Mouse (Mus musculus): ENCODE measurements at regions not wholly inside any gene's neighbourhood (a gene's known extent, or its start where the extent isn't known, plus 50 kb on each side); places are given as distances from the start of the nearest gene placed in this dataset.

DNA sequence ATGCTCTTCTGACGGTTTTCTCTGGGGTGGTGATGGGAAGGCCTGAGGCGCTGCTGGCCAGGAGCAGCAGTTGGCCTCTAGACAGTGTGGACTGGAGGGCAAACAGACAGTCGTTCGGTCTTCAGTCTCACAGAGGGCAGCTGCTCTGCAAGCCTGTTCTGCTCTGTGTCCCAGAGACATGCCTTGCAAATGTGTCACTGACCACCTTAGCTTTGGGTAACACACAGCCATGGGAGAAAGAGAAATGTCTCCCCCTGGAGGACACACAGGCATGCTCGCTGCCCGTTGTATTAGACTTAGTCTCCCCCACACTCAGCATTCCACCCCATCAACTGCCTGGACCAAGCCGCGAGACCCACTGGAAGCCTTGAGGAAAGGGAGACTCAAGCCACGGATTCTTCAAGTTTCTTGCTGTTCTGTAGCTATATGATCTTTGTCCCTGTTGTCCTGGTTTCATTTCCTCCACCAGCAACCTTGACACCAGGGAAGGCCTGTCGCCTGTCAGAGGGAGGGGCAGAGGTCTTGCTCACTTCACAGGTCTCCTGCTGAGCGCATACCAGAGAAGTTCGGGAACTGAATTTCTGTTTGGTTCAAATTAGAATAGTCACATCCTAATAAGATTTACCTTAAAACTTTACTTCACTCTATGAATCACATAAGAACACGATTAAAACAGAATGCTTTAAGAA, 310.8 kb downstream of the Setd4 start:
- Histone ChIP-seq H3K4me3 (no peak overlapping the region), H3K27ac (no peak overlapping the region)
- DNase-seq (ENCODE audit: low spot score in 2 of 2) = peak; percentile 42 to 79
- peak; percentile 91 for TF ChIP-seq CTCF (conservative IDR thresholded peaks at IDR 0.05)

DNA sequence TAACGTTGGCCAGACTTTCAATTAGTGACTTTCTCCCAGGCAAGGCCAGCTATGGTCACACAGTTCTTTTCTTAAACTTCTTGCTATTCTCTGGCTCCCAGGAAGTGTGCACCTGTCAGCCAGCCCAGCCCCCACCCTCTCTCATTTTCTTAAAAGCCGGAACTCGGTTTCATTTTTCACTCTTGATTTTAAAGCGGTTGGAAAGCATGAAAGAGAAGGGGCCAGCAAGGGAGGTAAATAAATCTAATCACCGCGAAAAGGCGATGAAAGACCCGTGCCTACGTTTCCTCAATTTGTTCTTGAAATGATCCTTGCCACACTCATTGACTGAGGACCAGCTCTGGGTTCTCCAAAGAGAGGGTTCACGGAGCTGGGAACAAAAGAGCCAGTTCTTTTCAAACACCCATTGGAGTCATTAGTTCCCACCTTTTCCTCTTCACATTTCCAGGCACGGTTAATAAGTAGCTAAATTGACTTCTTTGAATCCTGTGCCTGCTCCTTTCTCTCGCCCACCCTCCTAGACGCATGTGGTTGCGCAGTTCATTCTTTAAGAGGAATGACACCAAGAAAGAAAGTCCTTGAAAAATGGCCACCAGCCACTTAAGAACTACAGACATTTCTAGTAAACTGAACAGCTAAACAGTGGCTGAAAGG, 311.6 kb downstream of the Setd4 start:
- no peak for TF ChIP-seq CTCF (conservative IDR thresholded peaks at IDR 0.05)
- no peak for DNase-seq (ENCODE audit: low spot score in 2 of 2)
- Histone ChIP-seq H3K27ac (no peak overlapping the region), H3K4me3 (no peak overlapping the region)

DNA sequence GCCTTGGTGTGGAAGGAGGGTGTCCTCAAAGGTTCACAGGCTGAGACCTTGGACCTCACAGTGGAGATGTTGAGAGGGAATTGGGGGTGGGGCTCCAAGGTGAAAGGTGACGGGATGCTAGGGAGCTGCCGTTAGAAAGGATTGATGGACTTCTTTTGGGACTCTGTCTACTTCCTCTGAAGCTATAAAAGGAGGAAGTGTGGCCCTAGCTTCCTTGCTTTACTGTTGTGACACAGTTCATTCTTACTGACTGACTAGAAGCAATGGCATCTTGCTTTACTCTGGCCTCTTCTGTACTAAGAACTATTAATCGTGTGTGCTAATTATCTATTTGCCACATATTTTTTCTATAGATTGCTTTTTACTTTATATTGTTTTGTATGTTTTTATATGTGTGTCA, 315.8 kb downstream of the Setd4 start:
- no peak for TF ChIP-seq CTCF (conservative IDR thresholded peaks at IDR 0.05)
- no peak for DNase-seq (ENCODE audit: low spot score in 2 of 2)

DNA sequence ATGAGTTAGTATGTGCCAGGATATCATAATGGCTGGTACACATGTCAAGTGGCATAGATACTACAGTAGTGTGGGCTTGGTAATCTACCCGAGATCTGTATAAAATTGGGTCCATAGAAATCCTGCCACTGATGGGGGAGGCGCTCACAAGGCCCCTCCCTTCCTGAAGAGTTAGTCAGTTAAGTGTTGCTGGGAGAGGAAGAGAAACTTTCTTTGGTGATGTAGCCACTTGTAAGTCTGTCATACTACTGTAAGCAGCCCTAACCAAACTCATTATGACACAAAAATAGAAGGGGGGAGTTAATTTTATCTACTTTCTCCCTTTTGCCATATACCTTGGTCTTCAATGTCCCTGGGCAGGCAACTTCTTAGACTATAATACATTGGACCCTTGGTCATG, 316.3 kb downstream of the Setd4 start:
- Histone ChIP-seq H3K27ac (no peak overlapping the region), H3K4me3 (no peak overlapping the region)
- DNase-seq (ENCODE audit: low spot score in 2 of 2) = no peak
- TF ChIP-seq CTCF (conservative IDR thresholded peaks at IDR 0.05) = no peak

More for the DNA sequence above, 315.8 kb downstream of the Setd4 start:
- Histone ChIP-seq H3K27ac (no peak overlapping the region), H3K4me3 (no peak overlapping the region)

DNA sequence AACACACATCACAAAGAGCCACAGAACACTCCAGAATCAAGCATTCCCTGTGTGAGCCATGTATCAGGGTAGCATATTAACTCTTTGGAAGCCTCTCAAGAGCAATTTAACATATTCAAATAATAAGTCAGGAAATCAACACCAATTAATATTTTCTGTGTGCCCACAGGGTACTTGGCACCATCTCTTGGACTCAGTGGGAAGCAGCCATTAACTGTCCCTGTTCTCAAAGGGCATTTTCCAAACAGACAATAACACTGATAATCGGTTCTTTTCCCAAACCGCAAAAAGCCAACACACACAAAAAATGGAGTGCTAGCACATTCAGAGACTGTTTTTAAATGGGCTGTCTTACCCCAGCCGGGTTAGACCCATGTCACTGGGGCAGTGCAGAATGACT, 317.0 kb downstream of the Setd4 start:
- H3K27ac ChIP-seq = no peak overlapping the region

DNA sequence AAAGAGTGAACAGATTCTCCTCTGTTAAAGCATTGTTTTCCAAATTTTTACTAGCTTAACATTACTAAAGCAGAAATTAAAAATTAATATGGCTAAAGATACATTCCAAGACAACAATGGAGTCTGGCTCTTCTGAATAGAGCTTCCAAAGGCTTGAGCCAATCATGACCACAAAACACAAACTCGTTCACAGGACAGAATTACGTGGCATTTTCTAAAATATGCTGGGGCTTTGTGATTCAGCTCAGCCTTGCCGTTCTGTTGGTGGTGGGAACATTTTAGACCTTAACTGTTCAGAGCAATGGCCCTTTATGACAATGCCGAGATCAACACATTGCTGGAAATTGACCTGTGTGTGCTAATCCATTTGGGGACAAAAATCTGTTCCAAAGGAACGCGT, 318.7 kb downstream of the Setd4 start:
- TF ChIP-seq CTCF (conservative IDR thresholded peaks at IDR 0.05) = no peak
- Histone ChIP-seq H3K27ac (no peak overlapping the region), H3K4me3 (no peak overlapping the region)
- no peak for DNase-seq (ENCODE audit: low spot score in 2 of 2)

More for the DNA sequence above, 317.0 kb downstream of the Setd4 start:
- DNase-seq (ENCODE audit: low spot score in 2 of 2) = no peak
- H3K4me3 ChIP-seq = no peak overlapping the region
- no peak for TF ChIP-seq CTCF (conservative IDR thresholded peaks at IDR 0.05)

- Histone ChIP-seq H3K27ac (no peak overlapping the region), H3K4me3 (no peak overlapping the region)
- DNase-seq (ENCODE audit: low spot score in 2 of 2) = no peak
- TF ChIP-seq CTCF (conservative IDR thresholded peaks at IDR 0.05) = no peak
Measured at GRCm38 (mm10) chr16:93281715-93282114, 322.1 kb downstream of the Setd4 start.

GRCm38 (mm10) chr16:93272636-93273035, 331.2 kb downstream of the Setd4 start:
- DNase-seq (ENCODE audit: low spot score in 2 of 2) = no peak
- no peak for TF ChIP-seq CTCF (conservative IDR thresholded peaks at IDR 0.05)
- no peak overlapping the region for H3K27ac ChIP-seq
- no peak overlapping the region for H3K4me3 ChIP-seq

DNA sequence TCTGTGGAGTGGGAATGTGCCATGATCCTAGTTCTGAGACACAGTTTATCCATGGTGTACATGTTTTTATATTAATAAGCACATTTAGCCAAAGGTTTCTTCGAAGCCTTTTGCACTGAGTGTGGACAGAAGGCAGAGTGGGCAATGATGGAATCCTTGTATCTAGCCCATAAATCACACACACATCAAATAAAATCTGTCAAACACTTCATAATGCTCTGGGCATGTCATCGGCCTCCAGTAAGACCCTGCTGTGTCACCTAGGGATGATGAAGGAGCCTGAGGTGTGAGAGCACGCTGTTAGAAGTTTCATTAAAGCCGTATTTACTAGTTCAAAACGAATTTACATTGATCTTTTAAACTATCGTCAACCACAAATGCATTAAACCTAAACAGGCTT, 331.7 kb downstream of the Setd4 start:
- no peak for DNase-seq (ENCODE audit: low spot score in 2 of 2)
- no peak for TF ChIP-seq CTCF (conservative IDR thresholded peaks at IDR 0.05)
- no peak overlapping the region for H3K27ac ChIP-seq
- H3K4me3 ChIP-seq = no peak overlapping the region

GRCm38 (mm10) chr16:93264061-93264585, 339.7 kb downstream of the Setd4 start:
- no peak for TF ChIP-seq CTCF (conservative IDR thresholded peaks at IDR 0.05)
- H3K4me3 ChIP-seq = no peak overlapping the region
- no peak overlapping the region for H3K27ac ChIP-seq
- no peak for DNase-seq (ENCODE audit: low spot score in 2 of 2)

- TF ChIP-seq CTCF (conservative IDR thresholded peaks at IDR 0.05) = no peak
- DNase-seq (ENCODE audit: low spot score in 2 of 2) = no peak
- Histone ChIP-seq H3K4me3 (no peak overlapping the region), H3K27ac (no peak overlapping the region)
Measured at GRCm38 (mm10) chr16:93263141-93263815, 340.6 kb downstream of the Setd4 start.

- no peak overlapping the region for H3K4me3 ChIP-seq
- DNase-seq (ENCODE audit: low spot score in 2 of 2) = peak; percentile 1 to 10
- H3K27ac ChIP-seq = no peak overlapping the region
- TF ChIP-seq CTCF (conservative IDR thresholded peaks at IDR 0.05) = no peak
Measured at GRCm38 (mm10) chr16:93246825-93247224, 357.0 kb downstream of the Setd4 start.

- Histone ChIP-seq H3K27ac (no peak overlapping the region), H3K4me3 (no peak overlapping the region)
- DNase-seq (ENCODE audit: low spot score in 2 of 2) = no peak
- TF ChIP-seq CTCF (conservative IDR thresholded peaks at IDR 0.05) = no peak
Measured at GRCm38 (mm10) chr16:93245738-93246137, 358.1 kb downstream of the Setd4 start.

Measured in layer of hippocampus, adult 2 months (tissue).